Mouse (Mus musculus): ENCODE data around the gene 4930523C07Rik. TPM values are rescaled to one million over a fixed set of nuclear protein-coding genes. Genes with fewer than 3 reads are reported as not detected.

The 4930523C07Rik gene
- polyA plus RNA-seq, 1 experiment: 13.2 TPM

- no peak for DNase-seq (ENCODE audit: low read depth)
Observed at GRCm38 (mm10) chr1:160099659-160100302, 55.6 kb downstream of the 4930523C07Rik start.

- no peak for DNase-seq (ENCODE audit: low read depth)
Observed at GRCm38 (mm10) chr1:160100996-160101395, 56.8 kb downstream of the 4930523C07Rik start.

GRCm38 (mm10) chr1:160105426-160105825, 61.2 kb downstream of the 4930523C07Rik start:
- no peak for DNase-seq (ENCODE audit: low read depth)

GRCm38 (mm10) chr1:160108604-160109003, 64.4 kb downstream of the 4930523C07Rik start:
- DNase-seq (ENCODE audit: low read depth): no peak

- no peak for DNase-seq (ENCODE audit: low read depth)
Observed at GRCm38 (mm10) chr1:160123957-160124356, 79.8 kb downstream of the 4930523C07Rik start.

Other genes starting within 250 kb of the 4930523C07Rik start
- 0.04 and 0.05 TPM in 2 replicates for gene Tnn, start 109.2 kb downstream of the 4930523C07Rik start, polyA plus RNA-seq (2012; rRNA removed)
- 31.6 and 41.3 TPM in 2 replicates for gene Mrps14, start 150.8 kb downstream of the 4930523C07Rik start, polyA plus RNA-seq (2012; rRNA removed)
- 6.5 and 7.8 TPM in 2 replicates for gene Cacybp, start 168.5 kb downstream of the 4930523C07Rik start, polyA plus RNA-seq (2012; rRNA removed)